Mouse (Mus musculus) myocyte (in vitro differentiated cells): ENCODE measurements at regions not wholly inside any gene's neighbourhood (a gene's known extent, or its start where the extent isn't known, plus 50 kb on each side); places are given as distances from the start of the nearest gene placed in this dataset.

Experiments used
- E2F4 ChIP-seq: IDR thresholded peaks from one replicate; pipeline ENCODE4 v1.6.1; 2011; ENCODE audit warnings: mild to moderate bottlenecking, control low read depth, moderate library complexity; ENCODE audit not compliant: insufficient read depth
- MAX ChIP-seq: IDR thresholded peaks from one replicate; pipeline ENCODE4 v1.6.1; 2011; ENCODE audit warnings: low read depth, mild to moderate bottlenecking, control low read depth
- MYOD1 ChIP-seq, 3 experiments: IDR thresholded peaks; one replicate each; pipeline ENCODE4 v1.6.1; 2011; ENCODE audit warnings: control low read depth in 2 of 3, low read depth in 2 of 3, mild to moderate bottlenecking in 2 of 3, moderate library complexity in 1 of 3; ENCODE audit not compliant: insufficient read length in 2 of 3, control insufficient read depth in 1 of 3
- MYOG ChIP-seq, 3 experiments: IDR thresholded peaks; one replicate each; pipeline ENCODE4 v1.6.1; 2011; ENCODE audit warnings: control low read depth in 2 of 3, low read depth in 2 of 3, mild to moderate bottlenecking in 2 of 3; ENCODE audit not compliant: insufficient read length in 2 of 3, control insufficient read depth in 1 of 3, insufficient read depth in 1 of 3
- POLR2A ChIP-seq: IDR thresholded peaks from one replicate; pipeline ENCODE4 v1.6.1; 2011; ENCODE audit warnings: low read depth, mild to moderate bottlenecking, control low read depth, moderate library complexity; ENCODE audit not compliant: insufficient read length
- POLR2AphosphoS2 ChIP-seq: IDR thresholded peaks from one replicate; pipeline ENCODE4 v1.6.1; 2011; ENCODE audit warnings: low read depth, control low read depth; ENCODE audit not compliant: insufficient read length
- REST ChIP-seq: IDR thresholded peaks from one replicate; pipeline ENCODE4 v1.6.1; 2011; ENCODE audit warnings: mild to moderate bottlenecking, control low read depth, moderate library complexity; ENCODE audit not compliant: insufficient read depth, insufficient read length
- SRF ChIP-seq: IDR thresholded peaks from one replicate; pipeline ENCODE4 v1.6.1; 2011; ENCODE audit warnings: low read depth; ENCODE audit not compliant: control insufficient read depth, insufficient read length
- TCF12 ChIP-seq: IDR thresholded peaks from one replicate; pipeline ENCODE4 v1.6.1; 2011; ENCODE audit warnings: mild to moderate bottlenecking, control low read depth; ENCODE audit not compliant: poor library complexity, insufficient read depth, severe bottlenecking
- TCF3 ChIP-seq: IDR thresholded peaks from one replicate; pipeline ENCODE4 v1.6.1; 2011; ENCODE audit warnings: low read depth, control low read depth; ENCODE audit not compliant: insufficient read length
- USF1 ChIP-seq: IDR thresholded peaks from one replicate; pipeline ENCODE4 v1.6.1; 2011; ENCODE audit warnings: low read depth, mild to moderate bottlenecking, control low read depth, moderate library complexity

DNA sequence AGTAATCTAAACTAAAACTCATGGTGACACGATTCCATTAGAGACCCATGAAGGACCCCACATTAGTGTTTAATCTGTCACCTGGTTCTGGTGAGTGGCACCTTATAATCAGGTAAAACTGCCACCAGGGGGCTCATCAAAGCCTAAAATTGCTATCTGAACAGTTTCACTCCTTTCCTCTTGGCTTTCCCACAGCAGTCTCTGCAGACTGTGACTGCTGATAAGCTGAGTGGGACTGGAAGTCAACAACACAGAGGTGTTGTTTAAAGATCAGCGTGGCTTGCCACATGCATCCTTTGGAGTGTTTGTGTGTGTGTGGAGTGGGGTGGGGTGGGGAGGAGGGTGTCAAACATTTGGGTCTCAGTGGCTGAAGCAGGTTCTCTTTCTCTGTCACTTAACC lies 101.6 kb downstream of the Otud1 start:
- TF ChIP-seq POLR2A = no peak
- TF ChIP-seq E2F4 = no peak
- TF ChIP-seq TCF3 = no peak
- TF ChIP-seq POLR2AphosphoS2 = no peak
- no peak for TF ChIP-seq MAX
- no peak for TF ChIP-seq MYOG (IDR thresholded peaks at IDR 0.05; ENCODE audit: control insufficient read depth in 1 of 3, insufficient read depth in 1 of 3, insufficient read length in 2 of 3, low read depth in 2 of 3)
- TF ChIP-seq SRF = no peak
- no peak for TF ChIP-seq USF1
- TF ChIP-seq TCF12 = no peak
- TF ChIP-seq MYOD1 (IDR thresholded peaks at IDR 0.05; ENCODE audit: control insufficient read depth in 1 of 3, insufficient read length in 2 of 3, low read depth in 2 of 3) = no peak
- TF ChIP-seq REST = no peak
